Mouse (Mus musculus): Measurements from ENCODE around the gene Stip1. TPM values are rescaled to one million over a fixed set of nuclear protein-coding genes. Genes with fewer than 3 reads are reported as not detected.

Gene Stip1
- polyA plus RNA-seq, 1 experiment from 2014 or later = 131 TPM

- H3K9me3 ChIP-seq (replicated peaks; ENCODE audit: low read length) = no peaks in the 10 kb centered on the region
- no peak for TF ChIP-seq CTCF (IDR thresholded peaks at IDR 0.05; ENCODE audit: low read depth)
- ATAC-seq (replicated peaks; ENCODE audit: low FRiP score, low read depth) (no peak), DNase-seq (ENCODE audit: low spot score) (no peak)
- H3K9ac ChIP-seq (ENCODE audit: low read depth, low read length) = no peak overlapping the region
- H3K27ac ChIP-seq = no peak overlapping the region
- H3K4me2 ChIP-seq (ENCODE audit: low read length) = peak overlapping the region; percentile 42; the same call in 1 of the 2 replicates
- H3K36me3 ChIP-seq (ENCODE audit: insufficient read depth, low read length) = no peaks in the 10 kb centered on the region
- 23% methylated on average over 4 of the region's 4 CpGs for WGBS
- H3K4me1 ChIP-seq (replicated peaks; ENCODE audit: insufficient read depth, low read length) = peaks cover 30% of the 10 kb centered on the region
- no peaks in the 10 kb centered on the region for H3K27me3 ChIP-seq (ENCODE audit: insufficient read depth, low read length)
- H3K4me3 ChIP-seq (replicated peaks; ENCODE audit: low read depth, low read length) = no peak overlapping the region
Observed at GRCm38 (mm10) chr19:7070775-7071174, 31.0 kb upstream of the Stip1 start.

GRCm38 (mm10) chr19:7069781-7070763, 30.3 kb upstream of the Stip1 start:
- 0 out of 2 replicates have a peak overlapping the region, but pooled peaks have one; percentile 25 for H3K27ac ChIP-seq
- no peaks in the 10 kb centered on the region for H3K27me3 ChIP-seq (ENCODE audit: insufficient read depth, low read length)
- H3K4me2 ChIP-seq (ENCODE audit: low read length) = peak overlapping the region; percentile 42; the same call in 1 of the 2 replicates
- WGBS = 13% methylated on average over 34 of the region's 35 CpGs
- no peak; the same call in 1 of the 2 replicates for ATAC-seq (replicated peaks; ENCODE audit: low FRiP score, low read depth)
- no peaks in the 10 kb centered on the region for H3K36me3 ChIP-seq (ENCODE audit: insufficient read depth, low read length)
- no peak overlapping the region for H3K4me3 ChIP-seq (replicated peaks; ENCODE audit: low read depth, low read length)
- H3K9ac ChIP-seq (ENCODE audit: low read depth, low read length) = peak overlapping the region; percentile 36; the same call in 1 of the 2 replicates
- H3K9me3 ChIP-seq (replicated peaks; ENCODE audit: low read length) = no peaks in the 10 kb centered on the region
- peaks cover 30% of the 10 kb centered on the region for H3K4me1 ChIP-seq (replicated peaks; ENCODE audit: insufficient read depth, low read length)
- DNase-seq (ENCODE audit: low spot score) = peak; percentile 84
- no peak for TF ChIP-seq CTCF (IDR thresholded peaks at IDR 0.05; ENCODE audit: low read depth)

- WGBS = 41% methylated on average over 11 of the region's 11 CpGs
- Histone ChIP-seq H3K9ac (ENCODE audit: low read depth, low read length) (no peak overlapping the region), H3K27ac (no peak overlapping the region), H3K36me3 (ENCODE audit: insufficient read depth, low read length) (no peaks in the 10 kb centered on the region), H3K9me3 (replicated peaks; ENCODE audit: low read length) (no peaks in the 10 kb centered on the region), H3K4me3 (replicated peaks; ENCODE audit: low read depth, low read length) (no peak overlapping the region), H3K4me2 (ENCODE audit: low read length) (no peak overlapping the region), H3K4me1 (replicated peaks; ENCODE audit: insufficient read depth, low read length) (peaks cover 30% of the 10 kb centered on the region), H3K27me3 (ENCODE audit: insufficient read depth, low read length) (no peaks in the 10 kb centered on the region)
- DNase-seq (ENCODE audit: low spot score) (peak; percentile 46), ATAC-seq (replicated peaks; ENCODE audit: low FRiP score, low read depth) (no peak)
- peak; percentile 56 for TF ChIP-seq CTCF (IDR thresholded peaks at IDR 0.05; ENCODE audit: low read depth)
Observed at GRCm38 (mm10) chr19:7068661-7069531, 29.1 kb upstream of the Stip1 start.

- Histone ChIP-seq H3K9me3 (replicated peaks; ENCODE audit: low read length) (no peaks in the 10 kb centered on the region), H3K36me3 (ENCODE audit: insufficient read depth, low read length) (no peaks in the 10 kb centered on the region), H3K4me1 (replicated peaks; ENCODE audit: insufficient read depth, low read length) (peaks cover 27% of the 10 kb centered on the region), H3K27ac (no peak overlapping the region), H3K9ac (ENCODE audit: low read depth, low read length) (no peak overlapping the region), H3K27me3 (ENCODE audit: insufficient read depth, low read length) (no peaks in the 10 kb centered on the region), H3K4me2 (ENCODE audit: low read length) (no peak overlapping the region; the same call in 1 of the 2 replicates), H3K4me3 (replicated peaks; ENCODE audit: low read depth, low read length) (no peak overlapping the region)
- 3% methylated on average over 14 of the region's 14 CpGs for WGBS
- DNase-seq (ENCODE audit: low spot score) = peak; percentile 90
- TF ChIP-seq CTCF (IDR thresholded peaks at IDR 0.05; ENCODE audit: low read depth) = peak; percentile 94
- 0 out of 2 replicates have a peak, but pooled peaks have one; percentile 8 for ATAC-seq (replicated peaks; ENCODE audit: low FRiP score, low read depth)
Observed at GRCm38 (mm10) chr19:7068136-7068535, 28.4 kb upstream of the Stip1 start.

GRCm38 (mm10) chr19:7067344-7068050, 27.7 kb upstream of the Stip1 start:
- Histone ChIP-seq H3K36me3 (ENCODE audit: insufficient read depth, low read length) (no peaks in the 10 kb centered on the region), H3K27ac (no peak overlapping the region), H3K27me3 (ENCODE audit: insufficient read depth, low read length) (no peaks in the 10 kb centered on the region), H3K9me3 (replicated peaks; ENCODE audit: low read length) (no peaks in the 10 kb centered on the region), H3K4me2 (ENCODE audit: low read length) (no peak overlapping the region), H3K9ac (ENCODE audit: low read depth, low read length) (no peak overlapping the region), H3K4me3 (replicated peaks; ENCODE audit: low read depth, low read length) (no peak overlapping the region), H3K4me1 (replicated peaks; ENCODE audit: insufficient read depth, low read length) (peaks cover 24% of the 10 kb centered on the region)
- ATAC-seq (replicated peaks; ENCODE audit: low FRiP score, low read depth) = no peak
- 49% methylated on average over 20 of the region's 20 CpGs for WGBS
- no peak for TF ChIP-seq CTCF (IDR thresholded peaks at IDR 0.05; ENCODE audit: low read depth)
- no peak for DNase-seq (ENCODE audit: low spot score)

Measured in kidney, postnatal 0 days (tissue).